Mouse (Mus musculus) cerebellum, adult 11 months (tissue): ENCODE measurements at regions not wholly inside any gene's neighbourhood (a gene's known extent, or its start where the extent isn't known, plus 50 kb on each side); places are given as distances from the start of the nearest gene placed in this dataset.

ENCODE experiments used
- DNase-seq: peaks from one replicate; pipeline ENCODE4 v3.0.0; 2022

- DNase-seq: peak; percentile 71
Measured at GRCm38 (mm10) chr11:55712350-55712749, 104.4 kb upstream of the Glra1 start.

- no peak for DNase-seq
Measured at GRCm38 (mm10) chr11:55707467-55707866, 99.5 kb upstream of the Glra1 start.

- DNase-seq: no peak
Measured at GRCm38 (mm10) chr11:55701921-55702320, 93.9 kb upstream of the Glra1 start.

DNA sequence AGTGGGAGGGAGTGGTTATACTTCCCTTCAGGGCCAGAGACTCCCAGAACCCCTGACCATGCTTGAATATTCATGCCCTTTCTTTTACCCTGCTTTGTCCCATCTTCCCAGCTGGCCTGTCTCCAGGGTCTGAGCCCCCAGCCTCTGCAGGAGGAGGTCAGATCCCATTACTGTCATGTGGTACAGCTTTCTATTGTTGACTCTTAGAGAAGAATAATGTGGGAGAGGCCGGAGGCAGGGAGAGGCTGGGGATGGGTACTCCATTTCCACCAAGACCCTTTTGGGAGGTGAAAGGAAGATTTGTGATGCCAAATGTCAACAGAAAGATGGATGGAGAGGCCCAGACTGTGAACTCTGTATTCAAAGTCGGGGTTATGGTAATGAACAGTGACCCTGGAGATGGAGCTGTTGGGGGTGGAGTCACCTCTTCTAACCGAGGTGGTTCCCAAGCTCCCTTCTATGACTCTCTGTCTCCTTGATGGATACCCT lies 77.1 kb upstream of the Glra1 start:
- DNase-seq: no peak

GRCm38 (mm10) chr11:55682351-55682961 lies 74.5 kb upstream of the Glra1 start:
- DNase-seq: no peak

DNA sequence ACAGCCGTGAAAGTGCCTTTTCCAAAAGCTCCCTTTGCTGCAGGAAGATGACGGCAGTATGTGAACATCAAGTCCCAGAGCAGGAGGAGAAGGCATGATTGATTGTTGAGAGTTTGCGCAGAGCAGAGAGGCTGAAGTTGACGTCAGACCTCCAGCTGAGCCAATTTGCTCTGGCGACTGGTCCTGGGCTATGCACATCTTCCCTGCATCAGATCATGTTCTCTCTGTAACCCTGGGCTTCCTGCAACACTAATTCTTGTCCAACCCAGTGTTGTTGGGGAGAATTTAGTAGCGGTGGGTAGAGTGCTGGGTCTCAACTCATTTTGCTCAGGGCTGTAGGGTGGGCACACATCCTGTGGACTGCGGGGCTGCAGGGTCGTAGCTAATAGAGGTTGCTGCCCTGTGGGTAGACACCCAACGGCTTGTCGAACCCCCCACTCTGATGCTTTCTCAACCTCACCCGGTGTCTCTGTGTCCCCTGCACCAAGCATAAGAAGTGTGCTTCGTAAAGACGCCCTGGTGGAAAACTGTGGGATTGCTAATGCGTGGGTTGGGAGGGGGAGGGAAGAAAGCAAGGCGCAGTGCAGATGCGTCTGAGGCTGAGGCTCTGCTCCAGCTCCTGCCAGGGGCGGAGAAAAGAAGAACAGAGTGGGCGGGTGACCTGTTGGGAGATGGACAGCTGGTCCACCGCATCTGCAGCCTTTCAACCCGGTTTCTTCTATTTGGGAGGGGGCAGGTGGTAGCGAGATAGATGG lies 73.4 kb upstream of the Glra1 start:
- no peak for DNase-seq

- DNase-seq: no peak
Measured at GRCm38 (mm10) chr11:55663108-55663507, 55.1 kb upstream of the Glra1 start.

GRCm38 (mm10) chr11:55662283-55662682 lies 54.3 kb upstream of the Glra1 start:
- DNase-seq: no peak
